Mouse (Mus musculus) myocyte (in vitro differentiated cells): ENCODE results near the gene Cblc.

Source experiments
- MAX ChIP-seq: IDR thresholded peaks from one replicate; pipeline ENCODE4 v1.6.1; 2011; ENCODE audit warnings: low read depth, mild to moderate bottlenecking, control low read depth
- MYOD1 ChIP-seq, 3 experiments: IDR thresholded peaks; one replicate each; pipeline ENCODE4 v1.6.1; 2011; ENCODE audit warnings: control low read depth in 2 of 3, low read depth in 2 of 3, mild to moderate bottlenecking in 2 of 3, moderate library complexity in 1 of 3; ENCODE audit not compliant: insufficient read length in 2 of 3, control insufficient read depth in 1 of 3
- MYOG ChIP-seq, 3 experiments: IDR thresholded peaks; one replicate each; pipeline ENCODE4 v1.6.1; 2011; ENCODE audit warnings: control low read depth in 2 of 3, low read depth in 2 of 3, mild to moderate bottlenecking in 2 of 3; ENCODE audit not compliant: insufficient read length in 2 of 3, control insufficient read depth in 1 of 3, insufficient read depth in 1 of 3
- POLR2A ChIP-seq: IDR thresholded peaks from one replicate; pipeline ENCODE4 v1.6.1; 2011; ENCODE audit warnings: low read depth, mild to moderate bottlenecking, control low read depth, moderate library complexity; ENCODE audit not compliant: insufficient read length
- POLR2AphosphoS2 ChIP-seq: IDR thresholded peaks from one replicate; pipeline ENCODE4 v1.6.1; 2011; ENCODE audit warnings: low read depth, control low read depth; ENCODE audit not compliant: insufficient read length
- TCF12 ChIP-seq: IDR thresholded peaks from one replicate; pipeline ENCODE4 v1.6.1; 2011; ENCODE audit warnings: mild to moderate bottlenecking, control low read depth; ENCODE audit not compliant: poor library complexity, insufficient read depth, severe bottlenecking
- USF1 ChIP-seq: IDR thresholded peaks from one replicate; pipeline ENCODE4 v1.6.1; 2011; ENCODE audit warnings: low read depth, mild to moderate bottlenecking, control low read depth, moderate library complexity

DNA sequence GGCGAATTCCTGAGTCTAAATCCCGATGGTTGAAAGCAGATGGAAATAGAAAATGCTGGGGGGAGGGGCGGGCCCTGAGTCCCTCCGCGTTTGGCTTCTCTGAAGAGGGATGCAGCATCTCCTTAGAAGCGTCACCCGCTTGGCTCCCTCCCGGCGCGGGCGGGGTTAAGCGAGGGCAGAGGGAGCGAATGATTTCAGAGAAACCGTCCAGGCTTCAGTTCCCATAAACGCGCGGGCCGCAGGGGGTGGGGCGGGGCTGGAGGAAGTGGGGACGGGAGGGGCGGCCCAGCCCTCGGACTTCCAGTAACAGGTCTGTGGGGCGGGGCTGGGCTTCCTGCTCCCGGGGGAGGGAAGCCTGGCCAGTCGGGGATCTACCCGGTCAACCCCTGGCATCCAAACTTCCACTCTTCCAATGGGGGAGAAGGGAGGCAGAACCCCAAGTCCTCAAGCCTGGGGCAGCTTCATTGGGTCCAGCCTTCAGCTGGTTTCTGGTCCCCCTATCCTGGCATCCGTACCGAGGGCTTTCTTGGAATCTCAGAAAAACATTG is 19.7 kb upstream of the Cblc start:
- TF ChIP-seq MAX (no peak), POLR2A (peak; percentile 62), MYOG (IDR thresholded peaks at IDR 0.05; ENCODE audit: control insufficient read depth in 1 of 3, insufficient read depth in 1 of 3, insufficient read length in 2 of 3, low read depth in 2 of 3) (peak in 1 of 3 experiments; percentile 38), TCF12 (no peak), MYOD1 (IDR thresholded peaks at IDR 0.05; ENCODE audit: control insufficient read depth in 1 of 3, insufficient read length in 2 of 3, low read depth in 2 of 3) (peak in 1 of 3 experiments; percentile 40), USF1 (no peak), POLR2AphosphoS2 (peak; percentile 88)
